Mouse (Mus musculus): ENCODE data around the gene Rabggta.

GRCm38 (mm10) chr14:55761163-55761562, 39.1 kb upstream of the Rabggta start, which contains the start of gene Ltb4r2:
- no peak for TF ChIP-seq POLR2A (IDR thresholded peaks at IDR 0.05; ENCODE audit: insufficient read depth, low read depth, low read length)
- no peak for TF ChIP-seq CTCF (IDR thresholded peaks at IDR 0.05)
- no peak for TF ChIP-seq EP300 (IDR thresholded peaks at IDR 0.05; ENCODE audit: insufficient read depth, low read depth, low read length)
